Comparison of ENCODE assay signal across 12 mouse cellular contexts in the genomic region with DNA sequence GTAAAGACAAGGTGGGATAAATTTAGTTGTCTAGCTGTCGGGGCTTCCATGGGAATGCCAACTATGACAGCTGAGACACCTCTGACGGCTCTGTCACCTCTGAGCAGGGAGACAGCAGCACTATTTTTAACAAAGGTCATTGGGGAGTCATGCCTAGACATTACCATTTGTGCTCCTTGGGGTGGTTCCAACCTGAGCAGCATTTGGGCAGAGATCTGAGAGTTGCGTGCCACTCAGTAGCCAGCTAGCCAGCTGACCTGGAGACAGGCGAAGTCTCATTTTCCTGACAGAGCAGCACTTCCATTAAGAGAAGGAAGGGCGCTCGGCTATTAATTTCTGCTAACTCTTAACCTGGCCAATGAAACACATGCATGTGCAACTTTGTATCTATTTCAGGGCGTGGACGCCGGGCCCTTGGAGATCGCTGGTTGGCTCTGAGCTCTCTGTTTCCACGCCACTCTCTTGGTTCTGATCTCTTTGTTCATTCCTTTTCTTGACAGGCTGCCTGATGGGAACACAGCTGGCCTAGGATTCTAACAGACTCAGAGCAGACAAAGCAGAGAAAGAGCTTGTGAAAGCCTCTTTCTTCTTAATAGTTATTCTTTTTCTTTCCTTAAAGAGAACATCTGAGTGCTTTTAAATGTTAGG. TPM values are rescaled to one million over a fixed set of nuclear protein-coding genes. Genes with fewer than 3 reads are reported as not detected.
DNase-seq lines count a peak whose midpoint lies in the region; ATAC-seq lines count a peak whose summit lies in the region.
"Had no signal": no experiment of that assay in that cellular context is flagged by ENCODE, and none has a peak within 500 bp of the region (broad histone marks: within the 10 kb centered on the region; RNA-seq: fewer than 3 reads in every experiment).

No protein-coding gene starts in this region.

- H3K27ac ChIP-seq in heart, embryonic 12.5 days (ENCODE audit: poor library complexity, severe bottlenecking), result peak overlapping the region; percentile 91
- 0 out of 2 replicates have a peak overlapping the region, but pooled peaks have one; percentile 33 for H3K27ac ChIP-seq in midbrain, embryonic 16.5 days (ENCODE audit: low read length)
- H3K27ac ChIP-seq in liver, embryonic 12.5 days, result no peak overlapping the region
- H3K27ac ChIP-seq: macrophage; stomach, embryonic 15.5 days had no signal

- peak; percentile 71 for ATAC-seq in heart, embryonic 12.5 days (ENCODE audit: insufficient number of reproducible peaks, low FRiP score)
- ATAC-seq in midbrain, embryonic 16.5 days, result 0 out of 2 replicates have a peak, but pooled peaks have one; percentile 59
- ATAC-seq in liver, embryonic 12.5 days, result no peak
- ATAC-seq: CD4-positive, CD25-positive, alpha-beta regulatory T cell, adult 4 months had no signal

- WGBS in heart, embryonic 12.5 days, result 53% methylated on average over 11 of the region's 11 CpGs
- 48% methylated on average over 11 of the region's 11 CpGs for WGBS in midbrain, embryonic 16.5 days
- WGBS in liver, embryonic 12.5 days (ENCODE audit: insufficient replicate concordance), result 77% methylated on average over 11 of the region's 11 CpGs

- no peaks in the 10 kb centered on the region for H3K27me3 ChIP-seq in heart, embryonic 12.5 days (replicated peaks)
- no peaks in the 10 kb centered on the region for H3K27me3 ChIP-seq in midbrain, embryonic 16.5 days (ENCODE audit: control insufficient read depth, insufficient read depth, low read depth, low read length)
- no peaks in the 10 kb centered on the region for H3K27me3 ChIP-seq in liver, embryonic 12.5 days (replicated peaks)
- H3K27me3 ChIP-seq: stomach, embryonic 15.5 days had no signal

- H3K4me2 ChIP-seq in heart, embryonic 12.5 days, result peak overlapping the region; percentile 55
- H3K4me2 ChIP-seq in midbrain, embryonic 16.5 days (ENCODE audit: low read length), result no peak overlapping the region
- H3K4me2 ChIP-seq in liver, embryonic 12.5 days, result no peak overlapping the region
- H3K4me2 ChIP-seq: stomach, embryonic 15.5 days had no signal

- no peak overlapping the region for H3K4me3 ChIP-seq in heart, embryonic 12.5 days
- no peak overlapping the region for H3K4me3 ChIP-seq in midbrain, embryonic 16.5 days (ENCODE audit: low read depth, low read length)
- H3K4me3 ChIP-seq in liver, embryonic 12.5 days, result no peak overlapping the region
- H3K4me3 ChIP-seq: stomach, embryonic 15.5 days had no signal

- peak; percentile 38 to 57 for DNase-seq in layer of hippocampus, adult 18-20 months (ENCODE audit: low spot score in 2 of 2)
- DNase-seq in layer of hippocampus, postnatal 25 days (ENCODE audit: extremely low spot score in 1 of 2, low spot score in 1 of 2), result no peak
- DNase-seq in embryo, embryonic 11 days, result peak; percentile 13
- DNase-seq in urinary bladder, adult 18-20 months (ENCODE audit: low spot score in 2 of 2), result no peak
- no peak for DNase-seq in kidney, adult 18-20 months

- 0 out of 2 replicates have a peak overlapping the region, but pooled peaks have one; percentile 50 for H3K9ac ChIP-seq in heart, embryonic 12.5 days
- H3K9ac ChIP-seq in midbrain, embryonic 16.5 days (ENCODE audit: low read depth, low read length), result no peak overlapping the region
- H3K9ac ChIP-seq in liver, embryonic 12.5 days, result no peak overlapping the region
- H3K9ac ChIP-seq: stomach, embryonic 15.5 days had no signal

- no peaks in the 10 kb centered on the region for H3K9me3 ChIP-seq in heart, embryonic 12.5 days (replicated peaks)
- no peaks in the 10 kb centered on the region for H3K9me3 ChIP-seq in midbrain, embryonic 16.5 days (replicated peaks; ENCODE audit: control insufficient read depth, low read length, poor library complexity, severe bottlenecking)
- no peaks in the 10 kb centered on the region for H3K9me3 ChIP-seq in liver, embryonic 12.5 days (replicated peaks)
- H3K9me3 ChIP-seq: stomach, embryonic 15.5 days had no signal

- no peaks in the 10 kb centered on the region for H3K36me3 ChIP-seq in heart, embryonic 12.5 days
- H3K36me3 ChIP-seq in midbrain, embryonic 16.5 days (ENCODE audit: control insufficient read depth, insufficient read depth, low read length), result no peaks in the 10 kb centered on the region
- no peaks in the 10 kb centered on the region for H3K36me3 ChIP-seq in liver, embryonic 12.5 days
- H3K36me3 ChIP-seq: stomach, embryonic 15.5 days had no signal

- peaks cover 44% of the 10 kb centered on the region for H3K4me1 ChIP-seq in heart, embryonic 12.5 days (replicated peaks)
- peaks cover 16% of the 10 kb centered on the region for H3K4me1 ChIP-seq in midbrain, embryonic 16.5 days (ENCODE audit: control insufficient read depth, insufficient read depth, low read length)
- no peaks in the 10 kb centered on the region for H3K4me1 ChIP-seq in liver, embryonic 12.5 days

RNA-seq across cellular contexts. Expression of a gene that starts 40.4 kb away (rescaled TPM):
- not detected for total RNA-seq in layer of hippocampus, adult 18-20 months (2021)
- not detected for total RNA-seq in layer of hippocampus, postnatal 25 days (2021)
- not detected in 2 replicates for polyA plus RNA-seq in heart, embryonic 12.5 days (2016; fragmentation: Nextera tagmentation; extraction: Ambion mirVana)
- not detected in 2 replicates for polyA plus RNA-seq in midbrain, embryonic 16.5 days (2015; fragmentation: Nextera tagmentation; extraction: Ambion mirVana)
- polyA plus RNA-seq in liver, embryonic 12.5 days (2016; fragmentation: Nextera tagmentation; extraction: Ambion mirVana), result not detected in 2 replicates
- polyA plus RNA-seq: CD4-positive, CD25-positive, alpha-beta regulatory T cell, adult 4 months; frontal cortex, adult 2 months; macrophage; stomach, embryonic 15.5 days had no signal

Comparison
In these comparisons a context has a peak if more than half of its experiments do, and no peak if none do; other contexts are left out.
1. DNase-seq: peak in layer of hippocampus, adult 18-20 months (2 of 2) and embryo, embryonic 11 days (single experiment); none in layer of hippocampus, postnatal 25 days (0 of 2), urinary bladder, adult 18-20 months (0 of 2) and kidney, adult 18-20 months (single experiment).